Mouse (Mus musculus) lung, adult 2 months (tissue): ENCODE results near the gene Stx19.

Experiments
- CTCF ChIP-seq: fragments of 200-500 bp; IDR thresholded peaks from 2 replicates; pipeline ENCODE4 v1.5.1; 2011; ENCODE audit warnings: mild to moderate bottlenecking, low read length, control low read depth; ENCODE audit not compliant: insufficient read depth
- POLR2A ChIP-seq: fragments of 200-500 bp; IDR thresholded peaks from 2 replicates; pipeline ENCODE4 v1.6.1; 2011; ENCODE audit warnings: low read depth, mild to moderate bottlenecking, control low read depth, low read length, borderline replicate concordance; ENCODE audit errors: extremely low read depth

GRCm38 (mm10) chr16:62796608-62797007 lies 17.9 kb upstream of the Stx19 start:
- TF ChIP-seq CTCF: no peak
- TF ChIP-seq POLR2A: no peak
